Mouse (Mus musculus): ENCODE data around the gene Pou1f1.

GRCm38 (mm10) chr16:65561963-65562863 is 41.9 kb downstream of the Pou1f1 start, which contains the start of gene Chmp2b:
- TF ChIP-seq MYB (IDR thresholded peaks at IDR 0.05; ENCODE audit: low read depth, low read length): no peak
- no peak for TF ChIP-seq CTCF (IDR thresholded peaks at IDR 0.05 in 2 of 3, conservative IDR thresholded peaks at IDR 0.05 in 1 of 3; ENCODE audit: control insufficient read depth in 1 of 3, insufficient read depth in 1 of 3, low read depth in 2 of 3, low read length in 3 of 3, poor library complexity in 1 of 3, severe bottlenecking in 1 of 3)
- TF ChIP-seq JUND (IDR thresholded peaks at IDR 0.05; ENCODE audit: low read depth, low read length): no peak
- no peak; the same call in 1 of the 2 replicates for TF ChIP-seq POLR2AphosphoS2 (IDR thresholded peaks at IDR 0.05; ENCODE audit: low read length)
